11 mouse cellular contexts compared by ENCODE assay signal in genomic region chr9:34143131-34143795, GRCm38 (mm10).
"Had no signal": no experiment of that assay in that cellular context is flagged by ENCODE, and none has a peak within 500 bp of the region (broad histone marks: within the 10 kb centered on the region; RNA-seq: fewer than 3 reads in every experiment).

No protein-coding gene starts in this region.

- DNase-seq: kidney, adult 9 months; kidney, postnatal 14 days; kidney, postnatal 4 days; liver, embryonic 13.5 days; lung, adult 2 months; lung, postnatal 14 days; lung, postnatal 4 days; right cerebral cortex, adult 18-20 months; right cerebral cortex, postnatal 14 days; right cerebral cortex, postnatal 4 days; thymus, postnatal 25 days had no signal
